ENCODE assay signal across 8 mouse cellular contexts in the genomic region with DNA sequence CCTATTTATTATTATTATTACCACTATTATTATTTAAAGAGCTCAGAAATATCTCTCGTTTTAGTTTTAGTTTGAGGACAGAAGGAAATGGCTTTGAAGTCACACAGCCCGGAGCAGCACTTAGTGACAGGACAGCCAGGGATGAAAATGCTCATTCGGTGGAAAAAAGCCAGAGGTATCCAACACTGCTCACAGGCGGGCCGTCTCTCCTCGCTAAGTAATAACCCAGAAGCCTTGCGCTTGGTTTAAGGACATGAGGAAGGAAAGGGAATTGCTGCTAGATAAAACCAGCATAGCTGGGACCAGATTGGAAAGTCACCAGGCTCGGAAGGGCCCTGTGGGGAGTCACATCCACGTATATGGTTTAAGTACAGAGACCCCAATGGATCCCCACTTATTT. TPM values are rescaled to one million over a fixed set of nuclear protein-coding genes. Genes with fewer than 3 reads are reported as not detected.
A peak's percentile ranks its signal among the peaks of the same experiment; 100 is the strongest.
DNase-seq lines count a peak whose midpoint lies in the region; ATAC-seq and TF ChIP-seq lines count a peak whose summit lies in the region.
"Had no signal": no experiment of that assay in that cellular context is flagged by ENCODE, and none has a peak within 500 bp of the region (broad histone marks: within the 10 kb centered on the region; RNA-seq: fewer than 3 reads in every experiment).

No protein-coding gene starts in this region.

- H3K27ac ChIP-seq in heart, embryonic 12.5 days (ENCODE audit: poor library complexity, severe bottlenecking) = peak overlapping the region; percentile 69
- H3K27ac ChIP-seq in hindbrain, embryonic 16.5 days (ENCODE audit: low read depth, low read length) = peak overlapping the region; percentile 18; the same call in 1 of the 2 replicates
- H3K27ac ChIP-seq in neural tube, embryonic 14.5 days (ENCODE audit: low read depth, low read length) = peak overlapping the region; percentile 56
- no peak overlapping the region for H3K27ac ChIP-seq in left cerebral cortex, adult 2 months
- H3K27ac ChIP-seq: liver, embryonic 13.5 days had no signal

- no peaks in the 10 kb centered on the region for H3K27me3 ChIP-seq in heart, embryonic 12.5 days (replicated peaks)
- no peaks in the 10 kb centered on the region for H3K27me3 ChIP-seq in hindbrain, embryonic 16.5 days (replicated peaks; ENCODE audit: control insufficient read depth, insufficient read depth, low read length)
- no peaks in the 10 kb centered on the region for H3K27me3 ChIP-seq in neural tube, embryonic 14.5 days (ENCODE audit: control insufficient read depth, insufficient read depth, low read length)
- H3K27me3 ChIP-seq: liver, embryonic 13.5 days had no signal

- no peak for TF ChIP-seq CTCF in left cerebral cortex, adult 2 months (IDR thresholded peaks at IDR 0.05)

- no peak overlapping the region for H3K4me3 ChIP-seq in heart, embryonic 12.5 days
- no peak overlapping the region for H3K4me3 ChIP-seq in hindbrain, embryonic 16.5 days (ENCODE audit: low read length)
- H3K4me3 ChIP-seq in neural tube, embryonic 14.5 days (ENCODE audit: low read depth, low read length) = no peak overlapping the region
- H3K4me3 ChIP-seq in left cerebral cortex, adult 2 months = no peak overlapping the region
- H3K4me3 ChIP-seq: liver, embryonic 13.5 days had no signal

- WGBS in heart, embryonic 12.5 days = 21% methylated on average over 9 of the region's 9 CpGs
- WGBS in hindbrain, embryonic 16.5 days = 10% methylated on average over 9 of the region's 9 CpGs
- 8% methylated on average over 9 of the region's 9 CpGs for WGBS in neural tube, embryonic 14.5 days

- peak; percentile 36 for DNase-seq in kidney, postnatal 10 days
- DNase-seq in kidney, adult 8-10 months = no peak
- DNase-seq in left cerebral cortex, adult 2 months (ENCODE audit: extremely low spot score in 1 of 2, low spot score in 2 of 2) = no peak
- DNase-seq in kidney, adult 9 months = no peak
- DNase-seq: liver, embryonic 13.5 days had no signal

- intact Hi-C loops in left cerebral cortex, adult 2 months (cut with DNase I) = no loop called here

- H3K36me3 ChIP-seq in heart, embryonic 12.5 days = peaks cover 8% of the 10 kb centered on the region; the same call in 1 of the 2 replicates
- no peaks in the 10 kb centered on the region for H3K36me3 ChIP-seq in hindbrain, embryonic 16.5 days (ENCODE audit: control insufficient read depth, insufficient read depth, low read length)
- no peaks in the 10 kb centered on the region for H3K36me3 ChIP-seq in neural tube, embryonic 14.5 days (ENCODE audit: control insufficient read depth, insufficient read depth, low read length)
- H3K36me3 ChIP-seq: liver, embryonic 13.5 days had no signal

- no peaks in the 10 kb centered on the region for H3K9me3 ChIP-seq in heart, embryonic 12.5 days (replicated peaks)
- H3K9me3 ChIP-seq in hindbrain, embryonic 16.5 days (ENCODE audit: control insufficient read depth, low read length) = no peaks in the 10 kb centered on the region
- H3K9me3 ChIP-seq in neural tube, embryonic 14.5 days (ENCODE audit: control insufficient read depth, low read length) = no peaks in the 10 kb centered on the region
- H3K9me3 ChIP-seq: liver, embryonic 13.5 days had no signal

- peak overlapping the region; percentile 42; the same call in 1 of the 2 replicates for H3K9ac ChIP-seq in heart, embryonic 12.5 days
- no peak overlapping the region for H3K9ac ChIP-seq in hindbrain, embryonic 16.5 days (ENCODE audit: low read depth, low read length)
- no peak overlapping the region for H3K9ac ChIP-seq in neural tube, embryonic 14.5 days (replicated peaks; ENCODE audit: low read depth, low read length)
- H3K9ac ChIP-seq: liver, embryonic 13.5 days had no signal

- H3K4me2 ChIP-seq in heart, embryonic 12.5 days = peak overlapping the region; percentile 39; the same call in 1 of the 2 replicates
- H3K4me2 ChIP-seq in hindbrain, embryonic 16.5 days (ENCODE audit: low read length) = no peak overlapping the region
- no peak overlapping the region for H3K4me2 ChIP-seq in neural tube, embryonic 14.5 days (ENCODE audit: low read depth, low read length)
- H3K4me2 ChIP-seq: liver, embryonic 13.5 days had no signal

- ATAC-seq in heart, embryonic 12.5 days (ENCODE audit: insufficient number of reproducible peaks, low FRiP score) = no peak
- no peak for ATAC-seq in hindbrain, embryonic 16.5 days
- no peak for ATAC-seq in neural tube, embryonic 14.5 days (ENCODE audit: low read depth)

- H3K4me1 ChIP-seq in heart, embryonic 12.5 days (replicated peaks) = peaks cover 55% of the 10 kb centered on the region
- H3K4me1 ChIP-seq in hindbrain, embryonic 16.5 days (ENCODE audit: control insufficient read depth, insufficient read depth, low read depth, low read length) = peaks cover 19% of the 10 kb centered on the region
- peaks cover 20% of the 10 kb centered on the region; the same call in 1 of the 2 replicates for H3K4me1 ChIP-seq in neural tube, embryonic 14.5 days (ENCODE audit: control insufficient read depth, insufficient read depth, low read length)
- H3K4me1 ChIP-seq: liver, embryonic 13.5 days had no signal

RNA-seq across cellular contexts. Expression of a gene that starts 35.3 kb away (rescaled TPM):
- 32.2 TPM in 2 replicates for polyA plus RNA-seq in heart, embryonic 12.5 days (2016; fragmentation: Nextera tagmentation; extraction: Ambion mirVana)
- polyA plus RNA-seq in hindbrain, embryonic 16.5 days (2015; fragmentation: Nextera tagmentation; extraction: Ambion mirVana) = 22.2 and 28.8 TPM in 2 replicates
- polyA plus RNA-seq in neural tube, embryonic 14.5 days (2014; fragmentation: Nextera tagmentation; extraction: Ambion mirVana) = 23.5 and 34.7 TPM in 2 replicates
- 10 to 100 TPM; 11.2 TPM for total RNA-seq in left cerebral cortex, adult 2 months (2021)

RNA-seq across cellular contexts. Expression of a gene that starts 43.1 kb away (rescaled TPM):
- polyA plus RNA-seq in heart, embryonic 12.5 days (2016; fragmentation: Nextera tagmentation; extraction: Ambion mirVana) = 94.5 and 102 TPM in 2 replicates
- 99.8 and 107 TPM in 2 replicates for polyA plus RNA-seq in hindbrain, embryonic 16.5 days (2015; fragmentation: Nextera tagmentation; extraction: Ambion mirVana)
- 114 and 116 TPM in 2 replicates for polyA plus RNA-seq in neural tube, embryonic 14.5 days (2014; fragmentation: Nextera tagmentation; extraction: Ambion mirVana)
- total RNA-seq in left cerebral cortex, adult 2 months (2021) = 10 to 100 TPM; 30.3 to 38.8 TPM
